Mouse (Mus musculus): Measurements from ENCODE around the gene Lrp5. TPM values are rescaled to one million over a fixed set of nuclear protein-coding genes. Genes with fewer than 3 reads are reported as not detected.
A peak's percentile ranks its signal among the peaks of the same experiment; 100 is the strongest.

Gene Lrp5
- total and polyA plus RNA-seq, 2 experiments from 2014 or later: 0.58 to 15.0 TPM

DNA sequence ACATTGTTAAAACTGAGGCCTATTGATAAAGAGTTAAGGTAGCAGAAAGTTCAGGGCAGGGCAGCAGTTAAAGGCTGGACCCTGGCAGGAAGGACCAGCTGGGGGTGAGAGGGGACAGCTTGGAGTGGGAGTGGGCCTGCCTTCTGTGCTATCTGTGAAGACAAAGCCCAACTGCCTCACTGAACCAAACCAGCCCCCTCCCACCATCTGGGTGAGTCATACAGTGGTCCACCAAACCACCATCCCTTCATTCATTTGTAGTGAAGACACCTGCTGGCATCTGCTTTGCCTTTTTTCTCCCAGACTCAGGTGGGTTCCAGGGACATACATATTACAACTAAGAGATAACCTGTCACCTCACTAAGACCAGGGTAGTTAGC, 108.5 kb downstream of the Lrp5 start:
- Histone ChIP-seq H3K27me3 (ENCODE audit: insufficient read depth, low read length) (no peaks in the 10 kb centered on the region), H3K4me2 (ENCODE audit: low read depth, low read length, poor library complexity, severe bottlenecking) (no peak overlapping the region), H3K36me3 (ENCODE audit: insufficient read depth, low read length) (no peaks in the 10 kb centered on the region), H3K9ac (replicated peaks; ENCODE audit: low read length, poor library complexity, severe bottlenecking) (no peak overlapping the region), H3K27ac (ENCODE audit: low read depth, low read length) (no peak overlapping the region), H3K9me3 (ENCODE audit: low read length) (no peaks in the 10 kb centered on the region), H3K4me1 (ENCODE audit: insufficient read depth, low read length) (peaks cover 13% of the 10 kb centered on the region; the same call in 1 of the 2 replicates), H3K4me3 (ENCODE audit: low read depth, low read length) (no peak overlapping the region)
- ATAC-seq (ENCODE audit: low FRiP score) (no peak), DNase-seq (ENCODE audit: low spot score) (no peak)
- no peak for TF ChIP-seq CTCF (IDR thresholded peaks at IDR 0.05)

DNA sequence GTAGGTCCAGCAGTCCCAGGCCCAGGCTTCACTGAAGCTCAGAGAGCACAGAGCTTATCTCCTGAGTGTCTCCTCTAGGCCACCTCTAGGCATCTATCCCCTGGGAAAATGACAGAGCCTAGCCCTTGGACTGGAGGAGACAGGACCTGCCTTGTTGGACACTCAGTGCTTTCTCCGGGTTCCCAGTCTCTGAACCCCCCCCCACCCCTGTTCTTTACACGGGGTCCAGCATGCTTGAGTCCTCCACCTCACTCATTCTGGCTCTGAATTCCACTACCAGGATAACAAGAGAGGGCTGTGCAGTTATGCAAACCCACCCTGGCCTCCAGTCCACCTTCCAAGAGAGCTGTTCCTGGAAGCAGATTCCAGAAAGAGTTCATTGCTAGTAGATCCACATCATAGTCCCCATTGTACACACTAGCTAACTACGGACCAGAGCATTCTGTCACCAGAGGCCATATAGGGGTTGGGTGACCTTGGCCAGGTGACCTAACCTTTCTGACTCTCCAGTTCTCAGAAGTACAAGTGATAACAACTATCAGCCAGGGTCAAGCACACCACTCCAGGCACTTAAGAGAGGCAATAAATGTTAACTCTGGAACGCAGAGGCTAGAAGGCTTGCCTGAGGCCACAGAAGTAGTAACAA, 109.0 kb downstream of the Lrp5 start:
- DNase-seq (ENCODE audit: low spot score): no peak
- Histone ChIP-seq H3K36me3 (ENCODE audit: insufficient read depth, low read length) (no peaks in the 10 kb centered on the region), H3K27ac (ENCODE audit: low read depth, low read length) (peak overlapping the region; percentile 74; the same call in 1 of the 2 replicates), H3K9ac (replicated peaks; ENCODE audit: low read length, poor library complexity, severe bottlenecking) (no peak overlapping the region), H3K9me3 (ENCODE audit: low read length) (no peaks in the 10 kb centered on the region), H3K4me1 (ENCODE audit: insufficient read depth, low read length) (peaks cover 13% of the 10 kb centered on the region; the same call in 1 of the 2 replicates), H3K4me3 (ENCODE audit: low read depth, low read length) (no peak overlapping the region), H3K4me2 (ENCODE audit: low read depth, low read length, poor library complexity, severe bottlenecking) (no peak overlapping the region), H3K27me3 (ENCODE audit: insufficient read depth, low read length) (no peaks in the 10 kb centered on the region)
- TF ChIP-seq CTCF (IDR thresholded peaks at IDR 0.05): no peak
- ATAC-seq (ENCODE audit: low FRiP score): no peak
- 90% methylated on average over 4 of the region's 4 CpGs for WGBS

DNA sequence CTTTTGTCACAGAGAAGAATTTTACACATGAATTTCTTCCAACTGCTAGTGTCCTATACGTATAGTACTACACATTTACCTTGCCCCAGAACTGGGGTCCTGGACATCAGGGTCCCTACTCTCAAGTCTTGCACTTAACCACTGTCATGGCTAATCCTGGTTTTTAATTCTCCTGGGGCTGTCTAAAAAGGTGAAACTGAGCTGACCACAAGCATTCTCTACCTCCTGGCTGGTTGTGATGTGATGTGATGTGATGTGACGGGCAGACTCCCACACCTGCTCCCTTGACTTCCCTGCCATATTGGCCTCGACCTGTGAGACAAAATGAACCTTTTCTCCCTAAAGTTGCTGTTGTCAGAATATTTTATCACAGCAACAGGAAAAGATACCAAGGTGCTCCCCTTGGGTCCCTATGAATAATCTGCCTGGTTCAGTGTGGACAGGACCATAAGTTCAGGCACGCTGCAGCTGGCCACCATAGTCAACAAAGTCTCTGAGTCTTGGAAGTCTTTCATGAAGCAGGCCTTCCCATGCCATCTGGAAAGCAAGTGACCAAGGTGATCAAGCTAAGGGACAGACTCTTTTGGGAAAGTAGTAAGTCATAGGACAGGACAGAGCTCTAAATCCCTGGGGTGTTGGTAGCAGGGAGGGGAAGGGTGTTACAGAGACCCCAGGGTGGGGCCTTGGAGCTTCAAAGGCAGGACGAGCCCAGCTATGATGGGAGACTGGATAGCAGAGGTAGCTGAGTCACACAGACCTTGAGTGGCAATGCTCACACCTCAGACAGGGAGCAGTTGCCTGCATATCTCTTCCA, 109.7 kb downstream of the Lrp5 start:
- H3K36me3 ChIP-seq (ENCODE audit: insufficient read depth, low read length): no peaks in the 10 kb centered on the region
- DNase-seq (ENCODE audit: low spot score) (no peak), ATAC-seq (ENCODE audit: low FRiP score) (no peak)
- H3K4me3 ChIP-seq (ENCODE audit: low read depth, low read length): peak overlapping the region; percentile 95
- no peak overlapping the region for H3K9ac ChIP-seq (replicated peaks; ENCODE audit: low read length, poor library complexity, severe bottlenecking)
- no peaks in the 10 kb centered on the region for H3K27me3 ChIP-seq (ENCODE audit: insufficient read depth, low read length)
- peak overlapping the region; percentile 74 for H3K27ac ChIP-seq (ENCODE audit: low read depth, low read length)
- H3K4me2 ChIP-seq (ENCODE audit: low read depth, low read length, poor library complexity, severe bottlenecking): peak overlapping the region; percentile 42
- H3K4me1 ChIP-seq (ENCODE audit: insufficient read depth, low read length): peaks cover 13% of the 10 kb centered on the region; the same call in 1 of the 2 replicates
- TF ChIP-seq CTCF (IDR thresholded peaks at IDR 0.05): no peak
- no peaks in the 10 kb centered on the region for H3K9me3 ChIP-seq (ENCODE audit: low read length)
- WGBS: 69% methylated on average over 5 of the region's 5 CpGs

DNA sequence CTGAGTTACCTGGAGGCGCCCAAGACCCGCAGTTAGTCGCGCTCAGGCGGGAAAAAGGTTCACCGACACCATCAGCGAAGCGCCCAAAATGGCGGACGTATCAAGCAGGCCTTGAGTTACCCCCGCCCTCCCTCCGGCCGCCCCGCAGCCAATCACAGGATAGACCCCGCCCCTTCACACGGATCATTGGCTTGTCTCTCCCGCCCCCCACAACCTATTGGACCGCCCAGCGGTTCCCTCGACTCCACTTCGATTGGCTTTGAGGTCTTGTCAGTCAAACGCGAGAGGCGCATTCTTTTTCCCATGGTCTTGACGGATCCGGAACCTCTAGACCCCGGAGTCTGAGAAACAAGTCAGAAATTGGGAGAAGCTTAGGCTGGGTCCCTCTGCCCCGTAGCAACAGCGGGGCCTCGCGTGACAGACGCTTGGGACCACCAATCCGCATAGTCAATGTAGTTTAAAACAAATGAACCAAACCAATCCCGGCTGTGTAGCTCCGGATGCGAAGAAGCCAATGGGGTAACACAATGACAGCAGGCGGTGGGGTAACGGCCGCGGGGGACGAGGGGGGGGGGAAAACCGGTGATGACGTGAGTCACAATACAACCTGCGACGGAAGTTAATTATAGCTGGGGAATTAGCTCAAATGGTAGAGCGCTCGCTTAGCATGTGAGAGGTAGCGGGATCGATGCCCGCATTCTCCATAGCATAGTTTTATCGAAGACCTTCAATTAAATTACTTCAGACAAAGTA, 110.6 kb downstream of the Lrp5 start, which contains the start of gene Ppp6r3:
TSS of gene Ppp6r3 (minus strand) at position 118 of the 753 bp plus-strand sequence.
- H3K9ac ChIP-seq (replicated peaks; ENCODE audit: low read length, poor library complexity, severe bottlenecking): peak within 1 kb of the TSS; percentile 81
- no peaks in the 10 kb centered on the region for H3K27me3 ChIP-seq (ENCODE audit: insufficient read depth, low read length)
- H3K4me2 ChIP-seq (ENCODE audit: low read depth, low read length, poor library complexity, severe bottlenecking): peak within 1 kb of the TSS; percentile 76
- peak within 1 kb of the TSS; percentile 95 for H3K4me3 ChIP-seq (ENCODE audit: low read depth, low read length)
- H3K27ac ChIP-seq (ENCODE audit: low read depth, low read length): peak within 1 kb of the TSS; percentile 92
- peaks cover 13% of the 10 kb centered on the region; the same call in 1 of the 2 replicates for H3K4me1 ChIP-seq (ENCODE audit: insufficient read depth, low read length)
- DNase-seq (ENCODE audit: low spot score): peak; percentile 100
- ATAC-seq (ENCODE audit: low FRiP score): peak; percentile 97
- H3K36me3 ChIP-seq (ENCODE audit: insufficient read depth, low read length): no peaks in the 10 kb centered on the region
- no peaks in the 10 kb centered on the region for H3K9me3 ChIP-seq (ENCODE audit: low read length)
- TF ChIP-seq CTCF (IDR thresholded peaks at IDR 0.05): no peak
- WGBS: under 1% methylated on average over 49 of the region's 51 CpGs

DNA sequence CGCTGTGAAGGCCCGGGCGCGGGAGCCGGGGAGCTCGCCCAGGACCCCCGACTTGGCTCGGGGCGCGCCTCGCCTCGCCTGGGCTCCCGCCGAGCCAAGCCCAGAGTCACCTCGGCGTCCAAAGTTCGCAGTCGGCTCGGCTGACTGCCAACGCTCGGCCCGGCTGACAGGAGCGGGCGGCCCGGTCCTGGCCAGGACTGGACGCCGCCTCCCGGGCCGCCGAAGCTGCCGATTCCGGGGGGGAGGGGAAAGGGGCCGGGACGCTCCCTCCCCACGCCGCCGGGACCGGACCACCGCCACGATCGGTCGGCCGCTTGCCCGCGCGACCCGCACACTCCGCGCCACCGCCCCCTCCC, 111.1 kb downstream of the Lrp5 start:
- Histone ChIP-seq H3K9ac (replicated peaks; ENCODE audit: low read length, poor library complexity, severe bottlenecking) (peak overlapping the region; percentile 81), H3K4me2 (ENCODE audit: low read depth, low read length, poor library complexity, severe bottlenecking) (peak overlapping the region; percentile 76), H3K27me3 (ENCODE audit: insufficient read depth, low read length) (no peaks in the 10 kb centered on the region), H3K4me3 (ENCODE audit: low read depth, low read length) (peak overlapping the region; percentile 95), H3K27ac (ENCODE audit: low read depth, low read length) (peak overlapping the region; percentile 92), H3K4me1 (ENCODE audit: insufficient read depth, low read length) (peaks cover 13% of the 10 kb centered on the region; the same call in 1 of the 2 replicates), H3K36me3 (ENCODE audit: insufficient read depth, low read length) (no peaks in the 10 kb centered on the region), H3K9me3 (ENCODE audit: low read length) (no peaks in the 10 kb centered on the region)
- no peak for TF ChIP-seq CTCF (IDR thresholded peaks at IDR 0.05)
- DNase-seq (ENCODE audit: low spot score): peak; percentile 54
- peak; percentile 25 for ATAC-seq (ENCODE audit: low FRiP score)
- WGBS: under 1% methylated on average over 43 of the region's 50 CpGs
